8 mouse cellular contexts compared by ENCODE assay signal in genomic region chr11:17181807-17182206, GRCm38 (mm10). TPM values are rescaled to one million over a fixed set of nuclear protein-coding genes. Genes with fewer than 3 reads are reported as not detected.
DNase-seq lines count a peak whose midpoint lies in the region; ATAC-seq and TF ChIP-seq lines count a peak whose summit lies in the region.

Gene Wdr92, plus strand, starts transcription at chr11:17182107.

- peaks cover 5% of the 10 kb centered on the region; the same call in 1 of the 2 replicates for H3K36me3 ChIP-seq in hindbrain, embryonic 13.5 days
- H3K36me3 ChIP-seq in midbrain, postnatal 0 days (ENCODE audit: insufficient read depth, low read length), result no peaks in the 10 kb centered on the region

- no peak within 1 kb of the TSS for H3K27ac ChIP-seq in layer of hippocampus, adult 2 months
- H3K27ac ChIP-seq in brown adipose tissue, adult 24 weeks (replicated peaks; ENCODE audit: low read depth, low read length), result no peak within 1 kb of the TSS; the same call in 1 of the 2 replicates
- no peak within 1 kb of the TSS for H3K27ac ChIP-seq in hindbrain, embryonic 13.5 days
- H3K27ac ChIP-seq in midbrain, postnatal 0 days (ENCODE audit: low read depth, low read length), result no peak within 1 kb of the TSS

- no peak within 1 kb of the TSS for H3K4me3 ChIP-seq in layer of hippocampus, adult 2 months
- no peak within 1 kb of the TSS for H3K4me3 ChIP-seq in brown adipose tissue, adult 24 weeks (ENCODE audit: insufficient read depth, low read depth, low read length)
- no peak within 1 kb of the TSS for H3K4me3 ChIP-seq in hindbrain, embryonic 13.5 days
- H3K4me3 ChIP-seq in midbrain, postnatal 0 days (ENCODE audit: low read depth, low read length), result no peak within 1 kb of the TSS

- H3K4me1 ChIP-seq in brown adipose tissue, adult 24 weeks (ENCODE audit: control insufficient read depth, insufficient read depth, insufficient read length, low read length), result peaks cover 5% of the 10 kb centered on the region
- H3K4me1 ChIP-seq in hindbrain, embryonic 13.5 days (replicated peaks), result peaks cover 7% of the 10 kb centered on the region
- no peaks in the 10 kb centered on the region for H3K4me1 ChIP-seq in midbrain, postnatal 0 days (ENCODE audit: insufficient read depth, low read length)

- DNase-seq in layer of hippocampus, adult 18-20 months (ENCODE audit: low spot score in 2 of 2), result no peak
- no peak for DNase-seq in layer of hippocampus, adult 2 months (ENCODE audit: low spot score in 2 of 2)
- DNase-seq in midbrain, postnatal 0 days (ENCODE audit: low spot score), result no peak
- no peak for DNase-seq in embryo, embryonic 9.5 days (ENCODE audit: extremely low spot score)
- DNase-seq in gastrocnemius, adult 8-10 months (ENCODE audit: low spot score in 2 of 2), result no peak
- no peak for DNase-seq in urinary bladder, postnatal 4 days (ENCODE audit: low spot score in 2 of 2)

- 74% methylated on average over 3 of the region's 3 CpGs for WGBS in hindbrain, embryonic 13.5 days
- 67% methylated on average over 3 of the region's 3 CpGs for WGBS in midbrain, postnatal 0 days

- H3K4me2 ChIP-seq in hindbrain, embryonic 13.5 days, result no peak within 1 kb of the TSS
- no peak within 1 kb of the TSS for H3K4me2 ChIP-seq in midbrain, postnatal 0 days (ENCODE audit: low read depth, low read length, poor library complexity, severe bottlenecking)

- H3K9me3 ChIP-seq in hindbrain, embryonic 13.5 days, result no peaks in the 10 kb centered on the region
- H3K9me3 ChIP-seq in midbrain, postnatal 0 days (ENCODE audit: low read length), result no peaks in the 10 kb centered on the region

- TF ChIP-seq CTCF in layer of hippocampus, adult 2 months (conservative IDR thresholded peaks at IDR 0.05), result no peak
- TF ChIP-seq CTCF in midbrain, postnatal 0 days (IDR thresholded peaks at IDR 0.05), result no peak

- ATAC-seq in hindbrain, embryonic 13.5 days (ENCODE audit: low FRiP score), result no peak
- no peak for ATAC-seq in midbrain, postnatal 0 days (ENCODE audit: low FRiP score)

- no peaks in the 10 kb centered on the region for H3K27me3 ChIP-seq in hindbrain, embryonic 13.5 days
- H3K27me3 ChIP-seq in midbrain, postnatal 0 days (ENCODE audit: insufficient read depth, low read length), result no peaks in the 10 kb centered on the region

- no peak within 1 kb of the TSS for H3K9ac ChIP-seq in hindbrain, embryonic 13.5 days
- H3K9ac ChIP-seq in midbrain, postnatal 0 days (replicated peaks; ENCODE audit: low read length, poor library complexity, severe bottlenecking), result no peak within 1 kb of the TSS

RNA-seq across cellular contexts. Expression of gene Wdr92, which starts in this region (rescaled TPM):
- 10 to 100 TPM; 11.8 TPM for total RNA-seq in layer of hippocampus, adult 18-20 months (2021)
- total RNA-seq in layer of hippocampus, adult 2 months (2021), result 10 to 100 TPM in 1 of 2 experiments, 1 to 10 TPM in 1; 9.5 to 10.2 TPM
- 21.1 and 21.2 TPM in 2 replicates for polyA plus RNA-seq in brown adipose tissue, adult 24 weeks (2012; ENCODE audit: insufficient read depth, insufficient read length, missing spikeins)
- 20.6 and 22.4 TPM in 2 replicates for polyA plus RNA-seq in hindbrain, embryonic 13.5 days (2015; fragmentation: Nextera tagmentation; extraction: Ambion mirVana)
- total RNA-seq in midbrain, postnatal 0 days (2014; rRNA removed), result 10.5 and 14.8 TPM in 2 replicates
- polyA plus RNA-seq in midbrain, postnatal 0 days (2015; fragmentation: Nextera tagmentation; extraction: Ambion mirVana), result 13.1 and 13.4 TPM in 2 replicates
- total RNA-seq in gastrocnemius, adult 8-10 months (2022), result 1 to 10 TPM; 6.4 to 8.5 (median 6.8) TPM
